Mouse (Mus musculus) macrophage (primary cell): ENCODE data around the gene Dgcr2. TPM values are rescaled to one million over a fixed set of nuclear protein-coding genes. Genes with fewer than 3 reads are reported as not detected.

Experiments
- H3K27ac ChIP-seq: fragments of 350-480 bp; formaldehyde crosslinking; 2 replicates; pipeline ENCODE4 v1.9.0; 2021
- H3K36me3 ChIP-seq: fragments of 350-480 bp; formaldehyde crosslinking; 2 replicates; pipeline ENCODE4 v1.9.0; 2021; ENCODE audit errors: inconsistent target
- H3K4me3 ChIP-seq: fragments of 350-480 bp; formaldehyde crosslinking; 2 replicates; pipeline ENCODE4 v1.9.0; 2021; ENCODE audit errors: inconsistent target
- H3K79me2 ChIP-seq: fragments of 350-480 bp; formaldehyde crosslinking; 2 replicates; pipeline ENCODE4 v1.9.0; 2021; ENCODE audit errors: inconsistent target
- WGBS: methylation state at CpG from one replicate; pipeline ENCODE4 v1.1.7; 2026; ENCODE audit warnings: inconsistent platforms; ENCODE audit not compliant: missing documents; 5-methylcytosine and 5-hydroxymethylcytosine counted together
- polyA plus RNA-seq: library from polyadenylated mRNA; stranded (reverse); fragments of 250-400 nt; gene quantifications from 3 replicates; pipeline ENCODE4 v1.2.4, GENCODE M21; 2018; ENCODE audit warnings: inconsistent platforms
- total RNA-seq, 78 experiments: library from RNA; depleted of rRNA; stranded (reverse); fragments of 250-400 nt; gene quantifications; 1 replicate in 9 of 78; 2 replicates in 24 of 78; 3 replicates in 43 of 78; 4 replicates in 2 of 78; pipeline ENCODE4 v1.2.4; 2018; ENCODE audit warnings: inconsistent platforms in 56 of 78

Gene Dgcr2
- 10 to 100 TPM; 13.9 to 40.2 (median 28.4) TPM for total RNA-seq (2018; cell fraction: chromatin; rRNA removed)
- total RNA-seq (2018; cell fraction: cytosol; rRNA removed), result 10 to 100 TPM; 19.2 to 35.5 (median 28.2) TPM
- total RNA-seq (2018; cell fraction: nucleus; rRNA removed), result 10 to 100 TPM; 23.9 to 47.4 (median 37.7) TPM
- polyA plus RNA-seq, result 13.7 to 28.0 TPM (median 27.2 TPM) in 3 replicates

DNA sequence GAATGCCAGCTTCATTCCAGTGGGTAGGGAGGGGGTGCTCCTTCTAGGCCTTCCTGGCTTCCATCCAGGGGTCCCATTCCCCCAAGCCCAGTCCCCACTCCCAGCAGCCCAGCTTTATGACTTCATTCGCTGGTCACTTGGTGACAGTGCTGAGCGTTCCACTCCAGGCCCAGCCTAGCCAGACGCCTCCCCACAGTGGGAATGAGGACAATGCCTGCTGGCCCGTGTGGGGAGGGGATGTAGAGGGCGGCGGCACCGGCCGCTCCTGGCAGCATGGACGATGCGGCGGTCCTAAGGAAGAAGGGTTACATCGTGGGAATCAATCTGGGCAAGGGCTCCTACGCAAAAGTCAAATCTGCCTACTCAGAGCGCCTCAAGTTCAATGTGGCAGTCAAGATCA, at the start of gene Dgcr2, which contains the start of gene Tssk2:
Gene Dgcr2, minus strand, starts transcription at position 101 of the 400 bp plus-strand sequence.
Gene Tssk2, plus strand, starts transcription at position 176 of the 400 bp plus-strand sequence.
- 96% methylated on average over 13 of the region's 14 CpGs for WGBS
- peaks cover 33% of the 10 kb centered on the region for H3K36me3 ChIP-seq

DNA sequence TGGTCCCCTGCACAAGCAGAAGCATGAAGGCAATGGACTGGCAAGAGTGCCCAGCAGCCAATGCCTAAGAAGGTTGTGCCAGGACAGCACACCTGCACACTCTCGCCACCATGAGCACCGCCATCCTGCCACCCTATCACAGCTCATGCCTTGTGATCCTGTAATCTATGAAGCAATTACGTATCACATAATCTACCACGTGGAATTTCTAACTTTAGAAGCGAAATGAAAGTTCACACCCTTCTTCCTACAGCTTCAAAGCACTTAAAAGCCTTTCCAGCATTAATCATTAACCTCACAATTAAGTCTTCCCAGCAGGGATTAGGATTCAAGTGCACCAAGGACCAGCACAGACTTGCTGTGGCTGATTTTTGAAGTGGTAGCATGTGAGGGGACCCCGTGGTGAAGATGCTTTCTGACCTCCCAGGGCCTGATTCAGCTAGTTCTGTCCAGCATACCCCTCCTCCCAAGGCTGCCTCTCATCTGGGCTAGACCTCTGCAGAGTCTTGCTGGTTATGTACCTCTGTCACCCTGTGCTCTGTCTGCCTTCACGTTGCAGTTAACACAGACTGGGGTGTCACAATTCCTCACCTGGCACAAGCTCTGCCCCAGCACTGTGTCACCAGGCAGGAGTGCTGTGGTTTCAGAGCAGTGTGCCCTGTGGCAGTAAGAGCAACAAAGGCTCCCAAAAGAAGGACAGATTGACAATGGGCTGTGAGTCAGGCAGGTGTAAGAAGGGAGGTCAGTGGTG, 46.9 kb upstream of the Dgcr2 start:
- Histone ChIP-seq H3K4me3 (no peak overlapping the region), H3K36me3 (no peaks in the 10 kb centered on the region), H3K79me2 (no peaks in the 10 kb centered on the region), H3K27ac (no peak overlapping the region)
- 83% methylated on average over 7 of the region's 7 CpGs for WGBS

More for the DNA sequence above, at the start of gene Dgcr2, which contains the start of gene Tssk2:
- no peak within 1 kb of the TSS for H3K4me3 ChIP-seq
- H3K27ac ChIP-seq, result no peak within 1 kb of the TSS
- H3K79me2 ChIP-seq, result no peaks in the 10 kb centered on the region

GRCm38 (mm10) chr16:17943466-17943865, 45.1 kb upstream of the Dgcr2 start:
- 94% methylated on average over 8 of the region's 8 CpGs for WGBS
- no peak overlapping the region for H3K27ac ChIP-seq
- H3K79me2 ChIP-seq, result no peaks in the 10 kb centered on the region
- H3K4me3 ChIP-seq, result no peak overlapping the region
- H3K36me3 ChIP-seq, result no peaks in the 10 kb centered on the region

GRCm38 (mm10) chr16:17939255-17939751, 40.9 kb upstream of the Dgcr2 start:
- Histone ChIP-seq H3K79me2 (no peaks in the 10 kb centered on the region), H3K27ac (no peak overlapping the region), H3K36me3 (no peaks in the 10 kb centered on the region), H3K4me3 (no peak overlapping the region)
- WGBS, result 49% methylated on average over 9 of the region's 9 CpGs

- Histone ChIP-seq H3K4me3 (no peak overlapping the region), H3K36me3 (no peaks in the 10 kb centered on the region), H3K79me2 (no peaks in the 10 kb centered on the region), H3K27ac (no peak overlapping the region)
- WGBS, result 9% methylated on average over 7 of the region's 7 CpGs
These were observed 40.5 kb upstream of the Dgcr2 start for GRCm38 (mm10) chr16:17938821-17939220.

- Histone ChIP-seq H3K36me3 (no peaks in the 10 kb centered on the region), H3K79me2 (no peaks in the 10 kb centered on the region), H3K27ac (no peak overlapping the region), H3K4me3 (no peak overlapping the region)
- 42% methylated on average over 7 of the region's 7 CpGs for WGBS
These were observed 39.8 kb upstream of the Dgcr2 start for GRCm38 (mm10) chr16:17938187-17938586.

GRCm38 (mm10) chr16:17936776-17937175, 38.4 kb upstream of the Dgcr2 start:
- Histone ChIP-seq H3K27ac (no peak overlapping the region), H3K36me3 (no peaks in the 10 kb centered on the region), H3K79me2 (no peaks in the 10 kb centered on the region), H3K4me3 (no peak overlapping the region)
- 87% methylated on average over 10 of the region's 10 CpGs for WGBS

- no peak overlapping the region for H3K4me3 ChIP-seq
- 4% methylated on average over 3 of the region's 3 CpGs for WGBS
- H3K27ac ChIP-seq, result no peak overlapping the region
- H3K79me2 ChIP-seq, result no peaks in the 10 kb centered on the region
- H3K36me3 ChIP-seq, result no peaks in the 10 kb centered on the region
These were observed 36.1 kb upstream of the Dgcr2 start for GRCm38 (mm10) chr16:17934445-17934910.

- H3K36me3 ChIP-seq, result no peaks in the 10 kb centered on the region
- WGBS, result 88% methylated on average over 9 of the region's 9 CpGs
- no peak overlapping the region for H3K27ac ChIP-seq
These were observed 35.5 kb upstream of the Dgcr2 start for GRCm38 (mm10) chr16:17933594-17934444.

DNA sequence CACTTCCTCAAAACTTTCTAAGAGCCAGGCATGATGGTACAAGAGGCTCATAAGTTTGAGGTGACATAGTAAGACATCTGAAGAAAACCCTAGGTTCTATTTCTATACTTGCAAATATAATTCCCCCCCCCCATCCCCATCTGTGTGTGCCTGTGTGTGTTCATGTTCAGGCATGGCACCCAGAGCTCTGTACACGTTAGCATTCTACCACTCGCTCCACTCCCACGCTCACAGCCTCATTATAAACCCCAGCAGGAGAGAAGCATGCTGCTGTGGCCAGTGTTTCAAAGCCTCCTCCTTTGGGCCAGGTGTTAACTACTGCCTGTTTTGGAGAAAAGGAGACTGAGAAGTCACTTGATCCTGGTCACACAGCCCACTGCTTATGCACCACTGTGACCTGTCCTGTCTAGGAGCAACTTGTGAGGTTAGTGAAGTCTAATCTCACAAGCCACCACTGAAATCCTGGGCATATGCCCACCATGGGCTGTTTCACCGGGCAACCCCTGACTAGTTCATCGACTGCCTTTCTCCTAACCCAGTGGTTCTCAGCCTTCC, 33.6 kb upstream of the Dgcr2 start:
- Histone ChIP-seq H3K79me2 (no peaks in the 10 kb centered on the region), H3K36me3 (no peaks in the 10 kb centered on the region), H3K27ac (no peak overlapping the region), H3K4me3 (no peak overlapping the region)
- 93% methylated on average over 5 of the region's 5 CpGs for WGBS

More at GRCm38 (mm10) chr16:17933594-17934444, 35.5 kb upstream of the Dgcr2 start:
- H3K79me2 ChIP-seq, result no peaks in the 10 kb centered on the region
- H3K4me3 ChIP-seq, result no peak overlapping the region

- Histone ChIP-seq H3K27ac (no peak overlapping the region), H3K4me3 (no peak overlapping the region), H3K79me2 (no peaks in the 10 kb centered on the region), H3K36me3 (0 out of 2 replicates have a peak, but pooled peaks cover 5% of the 10 kb centered on the region)
- no CpG with 5 or more reads among the region's 2 CpGs for WGBS
These were observed 31.3 kb upstream of the Dgcr2 start for GRCm38 (mm10) chr16:17929631-17930030.

DNA sequence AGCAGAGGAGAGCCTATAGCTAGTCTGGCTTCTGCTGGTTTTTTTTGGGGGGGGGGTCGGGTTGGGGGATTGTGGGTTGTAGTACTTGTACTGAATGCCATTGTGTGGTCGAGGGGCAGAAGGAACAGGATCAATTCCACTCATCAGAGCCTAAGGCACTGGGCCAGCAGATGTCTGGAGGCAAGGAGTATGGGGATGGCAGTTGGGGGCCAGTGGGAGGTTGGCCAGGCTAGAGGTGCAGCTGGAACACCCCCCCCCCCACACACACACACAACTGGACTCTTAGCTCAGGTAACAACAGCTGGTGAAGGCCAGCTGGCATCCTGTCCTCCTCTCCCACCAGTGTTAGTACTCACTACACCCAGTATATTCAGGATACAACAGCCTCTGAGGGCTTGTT, 30.8 kb upstream of the Dgcr2 start:
- 0 out of 2 replicates have a peak, but pooled peaks cover 5% of the 10 kb centered on the region for H3K36me3 ChIP-seq
- WGBS, result 63% methylated on average over 2 of the region's 2 CpGs
- no peak overlapping the region for H3K27ac ChIP-seq
- no peak overlapping the region for H3K4me3 ChIP-seq
- H3K79me2 ChIP-seq, result no peaks in the 10 kb centered on the region

GRCm38 (mm10) chr16:17928627-17929104, 30.3 kb upstream of the Dgcr2 start:
- peak overlapping the region; percentile 50 for H3K4me3 ChIP-seq
- WGBS, result 2% methylated on average over 9 of the region's 9 CpGs
- H3K27ac ChIP-seq, result peak overlapping the region; percentile 80
- H3K36me3 ChIP-seq, result 0 out of 2 replicates have a peak, but pooled peaks cover 5% of the 10 kb centered on the region
- no peaks in the 10 kb centered on the region for H3K79me2 ChIP-seq

DNA sequence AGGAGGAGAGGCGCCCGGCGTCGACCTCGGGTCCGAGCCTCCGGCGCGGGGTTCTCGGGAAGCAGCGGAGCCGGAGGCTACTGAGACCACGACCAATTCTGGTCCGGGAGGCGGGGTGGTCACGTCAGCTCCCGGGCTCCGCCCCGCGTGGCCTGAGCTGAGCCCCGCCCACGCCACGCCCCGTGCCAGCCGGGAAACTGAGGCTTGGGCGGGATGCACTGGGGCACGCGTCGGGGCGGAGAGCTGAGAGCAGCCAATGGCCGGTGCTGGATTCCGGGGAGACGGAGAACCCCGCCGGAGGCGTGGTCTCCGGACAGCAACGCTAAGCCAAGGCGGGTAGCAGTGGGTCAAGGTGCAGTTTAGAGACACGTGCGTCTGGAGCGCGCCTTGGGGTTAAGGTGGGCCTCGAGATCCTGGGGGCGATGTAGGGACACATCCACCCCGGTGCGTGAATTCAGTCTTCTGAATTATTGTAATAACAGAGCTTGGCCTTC, 29.8 kb upstream of the Dgcr2 start, which contains the start of gene Slc25a1:
Gene Slc25a1, minus strand, starts transcription at position 133 of the 494 bp plus-strand sequence.
- peak within 1 kb of the TSS; percentile 80 for H3K27ac ChIP-seq
- 1% methylated on average over 41 of the region's 47 CpGs for WGBS
- H3K79me2 ChIP-seq, result no peaks in the 10 kb centered on the region
- H3K4me3 ChIP-seq, result peak within 1 kb of the TSS; percentile 50
- 0 out of 2 replicates have a peak, but pooled peaks cover 5% of the 10 kb centered on the region for H3K36me3 ChIP-seq
